In the genomic region with DNA sequence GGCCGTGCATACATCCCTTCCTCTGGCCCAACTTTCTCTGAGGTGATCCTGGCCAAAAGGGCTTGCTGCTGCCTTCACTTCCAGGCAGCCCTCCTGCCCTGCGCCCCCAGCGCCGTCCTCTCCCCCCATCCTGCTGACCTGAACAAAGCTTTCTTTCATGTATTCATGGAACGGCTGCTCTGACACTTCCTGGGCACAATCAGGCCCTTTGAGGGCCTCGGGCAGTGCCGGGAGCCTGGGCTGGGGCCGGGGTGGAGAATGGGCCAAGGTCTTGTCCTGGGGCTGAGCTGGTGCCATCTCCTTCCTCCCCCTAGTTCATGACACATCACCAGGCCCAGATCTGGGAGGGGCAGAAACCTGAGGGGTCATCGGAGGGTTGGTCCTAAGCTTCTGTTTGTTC, we compare ENCODE assay signal across 10 mouse cellular contexts. TPM values are rescaled to one million over a fixed set of nuclear protein-coding genes. Genes with fewer than 3 reads are reported as not detected.
DNase-seq lines count a peak whose midpoint lies in the region; ATAC-seq lines count a peak whose summit lies in the region.
"Had no signal": no experiment of that assay in that cellular context is flagged by ENCODE, and none has a peak within 500 bp of the region (broad histone marks: within the 10 kb centered on the region; RNA-seq: fewer than 3 reads in every experiment).

No protein-coding gene starts in this region.

- peaks cover 56% of the 10 kb centered on the region for H3K4me1 ChIP-seq in hindbrain, embryonic 12.5 days
- H3K4me1 ChIP-seq in hindbrain, embryonic 11.5 days (replicated peaks; ENCODE audit: control insufficient read depth, insufficient read depth, low read length), result 0 out of 2 replicates have a peak, but pooled peaks cover 8% of the 10 kb centered on the region

- H3K36me3 ChIP-seq in hindbrain, embryonic 12.5 days, result 0 out of 2 replicates have a peak, but pooled peaks cover 6% of the 10 kb centered on the region
- no peaks in the 10 kb centered on the region for H3K36me3 ChIP-seq in hindbrain, embryonic 11.5 days (ENCODE audit: control insufficient read depth, insufficient read depth, low read length)
- H3K36me3 ChIP-seq: limb, embryonic 15.5 days had no signal

- ATAC-seq in hindbrain, embryonic 12.5 days (ENCODE audit: low FRiP score), result no peak; the same call in 1 of the 2 replicates
- ATAC-seq in hindbrain, embryonic 11.5 days (ENCODE audit: low FRiP score), result no peak
- no peak for ATAC-seq in megakaryocyte progenitor cell, adult 5-6 weeks (replicated peaks; ENCODE audit: poor library complexity)

- no peaks in the 10 kb centered on the region; the same call in 1 of the 2 replicates for H3K27me3 ChIP-seq in hindbrain, embryonic 12.5 days
- H3K27me3 ChIP-seq in hindbrain, embryonic 11.5 days (ENCODE audit: control insufficient read depth, insufficient read depth, low read length), result no peaks in the 10 kb centered on the region

- peak overlapping the region; percentile 13; the same call in 1 of the 2 replicates for H3K4me2 ChIP-seq in hindbrain, embryonic 12.5 days (replicated peaks)
- no peak overlapping the region for H3K4me2 ChIP-seq in hindbrain, embryonic 11.5 days (replicated peaks; ENCODE audit: low read depth, low read length)
- H3K4me2 ChIP-seq: limb, embryonic 15.5 days had no signal

- H3K4me3 ChIP-seq in hindbrain, embryonic 12.5 days, result no peak overlapping the region
- H3K4me3 ChIP-seq in hindbrain, embryonic 11.5 days (ENCODE audit: low read depth, low read length), result no peak overlapping the region
- H3K4me3 ChIP-seq: limb, embryonic 15.5 days had no signal

- H3K9me3 ChIP-seq in hindbrain, embryonic 12.5 days (replicated peaks), result no peaks in the 10 kb centered on the region
- H3K9me3 ChIP-seq in hindbrain, embryonic 11.5 days (ENCODE audit: control insufficient read depth, low read length), result no peaks in the 10 kb centered on the region
- H3K9me3 ChIP-seq: limb, embryonic 15.5 days had no signal

- peak; percentile 38 to 42 for DNase-seq in cerebellum, adult 18-20 months
- DNase-seq in cerebellum, adult 11-12 months, result no peak
- no peak for DNase-seq in hindbrain, embryonic 11.5 days (ENCODE audit: low spot score)
- peak; percentile 44 for DNase-seq in retina, postnatal 1 day
- no peak for DNase-seq in retina, embryonic 14.5 days (ENCODE audit: low spot score)
- DNase-seq in testis, postnatal 14 days (ENCODE audit: low spot score), result peak; percentile 71
- DNase-seq: thymus, adult 18-20 months had no signal

- WGBS in hindbrain, embryonic 12.5 days, result 35% methylated on average over 9 of the region's 9 CpGs
- WGBS in hindbrain, embryonic 11.5 days, result 35% methylated on average over 9 of the region's 9 CpGs

- H3K27ac ChIP-seq in hindbrain, embryonic 12.5 days, result no peak overlapping the region
- H3K27ac ChIP-seq in hindbrain, embryonic 11.5 days (ENCODE audit: low read depth, low read length), result no peak overlapping the region
- H3K27ac ChIP-seq: limb, embryonic 15.5 days had no signal

- H3K9ac ChIP-seq in hindbrain, embryonic 12.5 days, result 0 out of 2 replicates have a peak overlapping the region, but pooled peaks have one; percentile 8
- no peak overlapping the region for H3K9ac ChIP-seq in hindbrain, embryonic 11.5 days (ENCODE audit: low read depth, low read length)
- H3K9ac ChIP-seq: limb, embryonic 15.5 days had no signal

RNA-seq across cellular contexts. Expression of gene Sema7a, which starts 10.6 kb away (rescaled TPM):
- 1.0 and 1.7 TPM in 2 replicates for polyA plus RNA-seq in hindbrain, embryonic 12.5 days (2016; fragmentation: Nextera tagmentation; extraction: Ambion mirVana)
- polyA plus RNA-seq in hindbrain, embryonic 11.5 days (2014; fragmentation: Nextera tagmentation; extraction: Ambion mirVana), result 2.0 and 3.6 TPM in 2 replicates
- total RNA-seq in megakaryocyte progenitor cell, adult 5-6 weeks (2015), result 0.10 and 0.27 TPM in 2 replicates
- total RNA-seq in megakaryocyte progenitor cell, adult 5-6 weeks (2017), result 0.04 and 0.61 TPM in 2 replicates

RNA-seq across cellular contexts. Expression of gene Ubl7, which starts 39.7 kb away (rescaled TPM):
- polyA plus RNA-seq in hindbrain, embryonic 12.5 days (2016; fragmentation: Nextera tagmentation; extraction: Ambion mirVana), result 143 and 144 TPM in 2 replicates
- 121 and 122 TPM in 2 replicates for polyA plus RNA-seq in hindbrain, embryonic 11.5 days (2014; fragmentation: Nextera tagmentation; extraction: Ambion mirVana)
- total RNA-seq in megakaryocyte progenitor cell, adult 5-6 weeks (2015), result 72.7 and 78.4 TPM in 2 replicates
- total RNA-seq in megakaryocyte progenitor cell, adult 5-6 weeks (2017), result 14.2 and 16.1 TPM in 2 replicates

RNA-seq across cellular contexts. Expression of gene Cyp11a1, which starts 55.7 kb away (rescaled TPM):
- 0.17 and 0.38 TPM in 2 replicates for polyA plus RNA-seq in hindbrain, embryonic 12.5 days (2016; fragmentation: Nextera tagmentation; extraction: Ambion mirVana)
- polyA plus RNA-seq in hindbrain, embryonic 11.5 days (2014; fragmentation: Nextera tagmentation; extraction: Ambion mirVana), result not detected in 2 replicates
- total RNA-seq in megakaryocyte progenitor cell, adult 5-6 weeks (2015), result 0.15 and 0.47 TPM in 2 replicates
- 0.30 and 1.2 TPM in 2 replicates for total RNA-seq in megakaryocyte progenitor cell, adult 5-6 weeks (2017)

Comparison
In these comparisons a context has a peak if more than half of its experiments do, and no peak if none do; other contexts are left out.
1. DNase-seq: peak in cerebellum, adult 18-20 months (2 of 2), retina, postnatal 1 day (single experiment) and testis, postnatal 14 days (single experiment); none in cerebellum, adult 11-12 months (single experiment), hindbrain, embryonic 11.5 days (single experiment) and retina, embryonic 14.5 days (single experiment).